Mouse (Mus musculus) limb, embryonic 13.5 days (tissue): ENCODE data around the gene Gm29049. TPM values are rescaled to one million over a fixed set of nuclear protein-coding genes. Genes with fewer than 3 reads are reported as not detected.
"Not testable (repeated sequence)": the region's sequence is repeated elsewhere in the genome, so short reads cannot be mapped to it uniquely, and the experiment has no call there.

Source experiments
- ATAC-seq: fragments of 200-750 bp; cut with Nextera tagmentation; 2 replicates; pipeline ENCODE4 v1.8.0; 2017; ENCODE audit warnings: low read depth, moderate number of reproducible peaks, moderate TSS enrichment; ENCODE audit not compliant: low FRiP score
- H3K27ac ChIP-seq: fragments of 300-500 bp; sonication (generic); 2 replicates; pipeline ENCODE4 v1.5.1; 2015; ENCODE audit warnings: inconsistent platforms, mild to moderate bottlenecking, moderate library complexity
- H3K27me3 ChIP-seq: fragments of 300-500 bp; sonication (generic); 2 replicates; pipeline ENCODE4 v1.6.1; 2015; ENCODE audit warnings: mild to moderate bottlenecking, inconsistent platforms
- H3K36me3 ChIP-seq: fragments of 300-500 bp; sonication (generic); 2 replicates; pipeline ENCODE4 v1.6.1; 2015; ENCODE audit warnings: inconsistent platforms, mild to moderate bottlenecking, moderate library complexity
- H3K4me1 ChIP-seq: fragments of 300-500 bp; sonication (generic); 2 replicates; pipeline ENCODE4 v1.6.1; 2015; ENCODE audit warnings: inconsistent platforms
- H3K4me2 ChIP-seq: fragments of 300-500 bp; sonication (generic); replicated peaks from 2 replicates; pipeline ENCODE4 v1.6.1; 2015; ENCODE audit warnings: inconsistent platforms, mild to moderate bottlenecking, moderate library complexity
- H3K4me3 ChIP-seq: fragments of 300-500 bp; sonication (generic); 2 replicates; pipeline ENCODE4 v1.5.1; 2015; ENCODE audit warnings: moderate library complexity, mild to moderate bottlenecking, inconsistent platforms
- H3K9ac ChIP-seq: fragments of 300-500 bp; sonication (generic); 2 replicates; pipeline ENCODE4 v1.6.1; 2015; ENCODE audit warnings: mild to moderate bottlenecking, inconsistent platforms
- H3K9me3 ChIP-seq: fragments of 300-500 bp; sonication (generic); 2 replicates; pipeline ENCODE4 v1.6.1; 2016; ENCODE audit warnings: inconsistent platforms
- whole genome bisulfite sequencing: fragments of 180-500 bp; shearing (Covaris S2); methylation state at CpG from one replicate; pipeline ENCODE4 v1.1.7; 2015; 5-methylcytosine and 5-hydroxymethylcytosine counted together
- polyA plus RNA-seq: library from polyadenylated mRNA; unstranded; fragments of >200 nt; fragmentation: Nextera tagmentation; extraction: Ambion mirVana; gene quantifications from 2 replicates; pipeline ENCODE4 v1.2.1, GENCODE M21; 2015

Gm29049 gene
- polyA plus RNA-seq, result not detected in 2 replicates

- H3K27me3 ChIP-seq, H3K4me1 ChIP-seq, H3K4me2 ChIP-seq, ATAC-seq, H3K9me3 ChIP-seq, H3K9ac ChIP-seq, H3K36me3 ChIP-seq, H3K27ac ChIP-seq, H3K4me3 ChIP-seq: not testable (repeated sequence)
- 53% methylated on average over 2 of the region's 3 CpGs for WGBS
These were observed at the start of gene Gm29049 for GRCm38 (mm10) chrY:7997068-7997467. Gm29049 (minus strand) TSS chrY:7997168.

Other genes starting within 250 kb of the Gm29049 start
- not detected in 2 replicates for gene Gm20825, start 74.3 kb upstream of the Gm29049 start, polyA plus RNA-seq